Mouse (Mus musculus) olfactory bulb, adult 2 months (tissue): Measurements from ENCODE around the gene Fzd2.

ENCODE experiments used
- CTCF ChIP-seq: fragments of 200-500 bp; IDR thresholded peaks from 2 replicates; pipeline ENCODE4 v1.5.1; 2012; ENCODE audit warnings: low read depth, mild to moderate bottlenecking, low read length, moderate library complexity; ENCODE audit not compliant: insufficient read depth
- POLR2A ChIP-seq: fragments of 200-500 bp; IDR thresholded peaks from 2 replicates; pipeline ENCODE4 v1.6.1; 2012; ENCODE audit warnings: mild to moderate bottlenecking, low read depth, low read length, moderate library complexity; ENCODE audit not compliant: insufficient read depth

GRCm38 (mm10) chr11:102628529-102628928, 24.3 kb downstream of the Fzd2 start:
- TF ChIP-seq CTCF (no peak), POLR2A (no peak)
